Mouse (Mus musculus) intestine, embryonic 14.5 days (tissue): ENCODE results near the gene Ell. TPM values are rescaled to one million over a fixed set of nuclear protein-coding genes. Genes with fewer than 3 reads are reported as not detected.
A peak's percentile ranks its signal among the peaks of the same experiment; 100 is the strongest.

ENCODE experiments used
- ATAC-seq: fragments of 200-750 bp; cut with Nextera tagmentation; replicated peaks from 2 replicates; pipeline ENCODE4 v1.8.0; 2017; ENCODE audit warnings: low read depth, moderate number of reproducible peaks, moderate TSS enrichment, moderate library complexity; ENCODE audit not compliant: low FRiP score, low TSS enrichment
- DNase-seq: peaks from one replicate; pipeline ENCODE4 v3.0.0-alpha.2; 2018; ENCODE audit warnings: low spot score
- H3K27ac ChIP-seq: fragments of 300-500 bp; sonication (generic); 2 replicates; pipeline ENCODE4 v1.5.1; 2014; ENCODE audit warnings: low read depth, mild to moderate bottlenecking, control low read depth
- H3K27me3 ChIP-seq: fragments of 300-500 bp; sonication (generic); replicated peaks from 2 replicates; pipeline ENCODE4 v1.6.1; 2014; ENCODE audit warnings: low read length, control low read depth; ENCODE audit not compliant: control insufficient read depth, insufficient read depth
- H3K36me3 ChIP-seq: fragments of 300-500 bp; sonication (generic); 2 replicates; pipeline ENCODE4 v1.6.1; 2014; ENCODE audit warnings: low read length, control low read depth; ENCODE audit not compliant: control insufficient read depth, insufficient read depth
- H3K4me1 ChIP-seq: fragments of 300-500 bp; sonication (generic); replicated peaks from 2 replicates; pipeline ENCODE4 v1.6.1; 2014; ENCODE audit warnings: low read length, control low read depth, mixed read lengths; ENCODE audit not compliant: control insufficient read depth, insufficient read depth
- H3K4me2 ChIP-seq: fragments of 300-500 bp; sonication (generic); 2 replicates; pipeline ENCODE4 v1.6.1; 2014; ENCODE audit warnings: low read length
- H3K4me3 ChIP-seq: fragments of 300-500 bp; sonication (generic); 2 replicates; pipeline ENCODE4 v1.5.1; 2014; ENCODE audit warnings: low read depth, low read length, control low read depth, mixed read lengths
- H3K9ac ChIP-seq: fragments of 300-500 bp; sonication (generic); 2 replicates; pipeline ENCODE4 v1.6.1; 2014; ENCODE audit warnings: mild to moderate bottlenecking, low read length
- H3K9me3 ChIP-seq: fragments of 300-500 bp; sonication (generic); 2 replicates; pipeline ENCODE4 v1.6.1; 2016; ENCODE audit warnings: low read length, control low read depth; ENCODE audit not compliant: control insufficient read depth
- WGBS: fragments of 180-500 bp; shearing (Covaris S2); extraction: QIAGEN DNeasy Blood & Tissue Kit; methylation state at CpG from one replicate; pipeline ENCODE4 v1.1.7; 2014; 5-methylcytosine and 5-hydroxymethylcytosine counted together
- polyA plus RNA-seq: library from polyadenylated mRNA; unstranded; fragments of >200 nt; fragmentation: Nextera tagmentation; extraction: Ambion mirVana; gene quantifications from 2 replicates; pipeline ENCODE4 v1.2.1, GENCODE M21; 2014

Gene Ell
- polyA plus RNA-seq, 1 experiment from 2014 or later = 16.6 TPM

DNA sequence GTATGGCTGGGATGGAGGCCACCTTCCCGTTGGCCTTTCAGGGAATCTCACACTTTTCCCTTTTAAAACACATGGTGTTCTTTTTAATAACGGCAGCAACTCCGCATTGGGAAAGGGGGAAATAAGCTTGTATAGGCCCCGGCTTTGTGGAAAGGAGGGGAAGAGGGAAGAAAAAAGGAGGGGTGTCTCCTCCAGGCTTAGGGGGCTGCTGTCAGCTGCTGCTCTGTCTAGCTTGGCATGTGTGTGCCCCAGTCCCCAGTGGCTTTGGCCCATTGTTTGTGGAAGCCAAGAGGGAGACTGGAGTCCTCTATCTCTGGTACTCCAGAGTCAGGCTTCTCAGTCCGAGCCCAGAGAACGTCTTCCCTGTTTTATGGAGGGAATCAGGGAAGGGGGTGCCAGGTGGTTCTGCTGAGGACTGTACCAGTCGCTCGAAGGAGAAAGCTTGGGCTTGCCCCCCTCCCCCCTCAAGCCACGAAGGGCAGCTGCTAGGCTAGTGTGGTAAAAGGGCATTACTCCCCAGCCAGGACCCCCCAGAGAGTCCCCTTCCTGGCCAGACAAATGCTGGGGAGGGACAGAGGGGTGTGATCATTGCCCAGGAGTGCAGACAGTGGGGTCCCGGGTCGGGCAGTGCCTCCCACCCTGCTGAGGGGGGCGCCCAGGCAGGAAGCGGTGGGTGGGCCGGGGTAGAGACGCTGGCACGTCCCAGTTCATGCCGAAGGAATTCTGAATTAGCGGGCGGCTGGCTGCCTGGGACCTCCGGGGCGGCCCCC, 44.1 kb upstream of the Ell start:
- WGBS = 2% methylated on average over 21 of the region's 21 CpGs
- peaks cover 99% of the 10 kb centered on the region for H3K27me3 ChIP-seq
- no peak overlapping the region for H3K9ac ChIP-seq
- ATAC-seq (no peak), DNase-seq (no peak)
- peaks cover 11% of the 10 kb centered on the region for H3K4me1 ChIP-seq
- H3K4me2 ChIP-seq = no peak overlapping the region
- no peak overlapping the region for H3K4me3 ChIP-seq
- no peaks in the 10 kb centered on the region for H3K36me3 ChIP-seq
- H3K27ac ChIP-seq = no peak overlapping the region
- H3K9me3 ChIP-seq = no peaks in the 10 kb centered on the region

DNA sequence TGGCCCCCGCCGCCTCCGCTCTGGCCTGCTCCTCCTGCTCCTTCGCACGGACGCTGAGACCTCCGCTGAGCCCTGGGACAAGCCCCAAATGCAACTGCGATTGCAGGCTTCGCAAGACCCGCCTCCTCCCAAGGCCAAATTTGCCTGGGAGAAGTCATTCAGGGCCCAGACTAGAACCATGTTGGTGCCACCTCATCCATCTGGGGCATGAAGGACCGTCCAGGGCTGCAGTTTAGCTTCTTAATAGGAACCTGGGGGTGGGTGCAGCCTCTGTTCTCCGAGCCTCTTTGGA, 43.5 kb upstream of the Ell start:
- no peak overlapping the region for H3K4me2 ChIP-seq
- no peak overlapping the region for H3K27ac ChIP-seq
- no peaks in the 10 kb centered on the region for H3K36me3 ChIP-seq
- H3K9me3 ChIP-seq = no peaks in the 10 kb centered on the region
- 5% methylated on average over 12 of the region's 12 CpGs for WGBS
- peaks cover 99% of the 10 kb centered on the region for H3K27me3 ChIP-seq
- DNase-seq (no peak), ATAC-seq (no peak)
- no peak overlapping the region for H3K9ac ChIP-seq
- H3K4me3 ChIP-seq = no peak overlapping the region
- H3K4me1 ChIP-seq = peaks cover 10% of the 10 kb centered on the region

DNA sequence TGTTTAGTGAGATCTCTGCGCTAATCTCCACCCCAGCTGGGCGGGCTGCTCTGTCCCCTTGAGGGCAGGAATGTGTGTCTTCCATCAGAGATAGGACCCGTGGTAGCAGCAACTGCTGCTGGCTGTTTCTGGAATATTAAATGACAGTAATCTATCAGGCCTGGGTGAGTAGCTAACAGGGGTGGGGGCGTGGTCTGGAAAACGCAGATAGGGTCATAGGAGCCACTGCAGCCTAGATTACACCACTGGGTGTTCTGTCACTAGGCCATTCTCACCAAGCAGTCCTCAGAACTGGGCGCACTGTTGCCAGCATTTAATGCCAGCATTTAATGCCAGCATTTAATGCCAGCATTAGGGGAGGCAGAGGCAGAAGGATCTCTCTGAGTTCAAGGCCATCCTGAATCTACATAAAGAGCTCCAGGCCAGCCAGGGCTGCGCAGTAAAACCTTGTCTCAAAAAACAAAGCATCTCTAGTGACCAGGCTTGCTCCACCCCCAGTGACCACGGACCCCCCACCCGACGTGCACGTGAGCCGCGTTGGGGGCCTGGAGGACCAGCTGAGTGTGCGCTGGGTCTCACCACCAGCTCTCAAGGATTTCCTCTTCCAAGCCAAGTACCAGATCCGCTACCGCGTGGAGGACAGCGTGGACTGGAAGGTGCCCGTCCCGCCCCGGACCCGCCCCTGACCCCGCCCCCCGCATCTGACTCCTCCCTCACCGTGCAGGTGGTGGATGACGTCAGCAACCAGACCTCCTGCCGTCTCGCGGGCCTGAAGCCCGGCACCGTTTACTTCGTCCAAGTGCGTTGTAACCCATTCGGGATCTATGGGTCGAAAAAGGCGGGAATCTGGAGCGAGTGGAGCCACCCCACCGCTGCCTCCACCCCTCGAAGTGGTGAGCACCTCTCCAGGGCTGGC, 38.6 kb upstream of the Ell start:
- peaks cover 14% of the 10 kb centered on the region for H3K4me1 ChIP-seq
- H3K9ac ChIP-seq = no peak overlapping the region
- H3K27me3 ChIP-seq = peaks cover 82% of the 10 kb centered on the region
- peak overlapping the region; percentile 22 for H3K4me2 ChIP-seq
- H3K4me3 ChIP-seq = peak overlapping the region; percentile 6; the same call in 1 of the 2 replicates
- peak; percentile 2; the same call in 1 of the 2 replicates for ATAC-seq
- 0 out of 2 replicates have a peak, but pooled peaks cover 4% of the 10 kb centered on the region for H3K36me3 ChIP-seq
- H3K27ac ChIP-seq = no peak overlapping the region
- H3K9me3 ChIP-seq = no peaks in the 10 kb centered on the region
- DNase-seq = no peak
- 8% methylated on average over 39 of the region's 39 CpGs for WGBS

DNA sequence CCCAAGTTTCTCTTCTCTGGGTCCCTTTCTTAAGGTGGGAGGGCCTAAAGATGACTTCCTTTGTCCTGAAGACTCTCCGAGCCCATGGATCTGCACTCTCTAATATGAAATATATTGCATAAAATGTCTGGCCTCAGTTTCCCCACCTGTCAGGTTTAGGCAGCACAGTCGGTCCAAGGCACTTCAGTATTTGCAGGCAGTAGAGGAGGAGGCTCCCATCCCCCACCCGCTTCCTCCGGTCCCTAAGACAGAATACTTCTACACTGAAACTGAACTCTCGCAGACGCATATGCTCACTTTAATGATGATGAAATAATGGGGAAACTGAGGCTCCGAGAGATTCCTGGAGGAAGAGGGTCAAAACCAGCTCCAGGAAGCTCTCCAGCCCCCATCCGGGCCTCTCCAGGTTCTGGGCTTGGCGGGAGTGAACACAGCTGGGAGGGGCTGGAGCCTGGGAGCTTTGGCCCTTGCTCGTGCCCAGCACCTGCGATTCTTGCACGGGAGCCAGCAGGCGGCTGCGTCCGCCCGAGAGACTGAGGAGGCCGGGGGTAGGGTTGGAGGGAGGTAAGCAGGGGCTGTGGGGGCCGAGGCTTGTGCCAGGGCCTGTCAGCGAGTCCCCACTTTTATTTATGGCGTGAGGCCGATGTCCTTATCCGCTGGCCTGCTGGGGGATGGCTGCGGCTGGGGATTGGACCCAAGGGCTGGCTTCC, 37.3 kb upstream of the Ell start:
- Histone ChIP-seq H3K4me3 (no peak overlapping the region), H3K4me2 (peak overlapping the region; percentile 27), H3K27me3 (peaks cover 68% of the 10 kb centered on the region), H3K9ac (no peak overlapping the region), H3K4me1 (peaks cover 19% of the 10 kb centered on the region), H3K36me3 (peaks cover 6% of the 10 kb centered on the region; the same call in 1 of the 2 replicates), H3K27ac (no peak overlapping the region), H3K9me3 (no peaks in the 10 kb centered on the region)
- WGBS = 16% methylated on average over 23 of the region's 23 CpGs
- ATAC-seq = no peak
- no peak for DNase-seq

DNA sequence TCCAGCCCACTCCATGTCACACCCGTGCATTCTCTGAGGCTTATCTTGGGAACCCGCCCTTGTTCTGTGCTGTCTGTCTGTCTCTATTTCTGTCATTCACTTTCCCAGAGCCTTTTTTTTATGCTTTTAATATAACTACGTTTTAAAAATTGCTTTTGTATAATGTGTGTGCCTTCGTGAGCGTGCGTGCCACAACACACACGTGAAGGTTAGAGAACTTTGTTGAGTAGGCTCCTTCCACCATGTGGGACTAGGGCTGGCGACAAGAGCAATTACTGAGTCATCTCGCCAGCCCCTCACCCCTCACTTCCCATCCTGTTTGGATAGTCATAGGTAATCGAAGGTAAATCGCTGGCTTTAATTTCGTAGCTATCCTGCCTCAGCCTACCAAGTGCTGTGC, 36.7 kb upstream of the Ell start:
- peaks cover 19% of the 10 kb centered on the region for H3K4me1 ChIP-seq
- peaks cover 63% of the 10 kb centered on the region for H3K27me3 ChIP-seq
- WGBS = 30% methylated on average over 12 of the region's 12 CpGs
- ATAC-seq = no peak
- no peak overlapping the region for H3K4me3 ChIP-seq
- DNase-seq = no peak
- no peak overlapping the region for H3K27ac ChIP-seq
- H3K9me3 ChIP-seq = no peaks in the 10 kb centered on the region
- H3K9ac ChIP-seq = no peak overlapping the region
- H3K4me2 ChIP-seq = peak overlapping the region; percentile 27; the same call in 1 of the 2 replicates
- H3K36me3 ChIP-seq = peaks cover 11% of the 10 kb centered on the region

DNA sequence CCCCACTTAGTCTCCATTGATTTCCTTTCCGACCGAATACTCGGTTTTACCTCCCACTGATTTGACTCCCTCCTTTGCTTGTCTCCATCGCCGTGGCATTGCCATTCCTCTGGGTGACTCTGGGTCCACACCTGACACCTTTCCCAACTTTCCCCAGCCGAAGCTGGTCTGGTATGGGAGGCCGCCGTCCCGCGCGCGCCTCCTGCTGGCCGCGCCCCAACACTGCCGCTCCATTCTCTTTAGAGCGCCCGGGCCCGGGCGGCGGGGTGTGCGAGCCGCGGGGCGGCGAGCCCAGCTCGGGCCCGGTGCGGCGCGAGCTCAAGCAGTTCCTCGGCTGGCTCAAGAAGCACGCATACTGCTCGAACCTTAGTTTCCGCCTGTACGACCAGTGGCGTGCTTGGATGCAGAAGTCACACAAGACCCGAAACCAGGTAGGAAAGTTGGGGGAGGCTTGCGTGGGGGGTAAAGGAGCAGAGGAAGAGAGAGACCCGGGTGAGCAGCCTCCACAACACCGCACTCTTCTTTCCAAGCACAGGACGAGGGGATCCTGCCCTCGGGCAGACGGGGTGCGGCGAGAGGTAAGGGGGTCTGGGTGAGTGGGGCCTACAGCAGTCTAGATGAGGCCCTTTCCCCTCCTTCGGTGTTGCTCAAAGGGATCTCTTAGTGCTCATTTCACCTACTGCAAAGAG, 36.1 kb upstream of the Ell start:
- Histone ChIP-seq H3K4me3 (no peak overlapping the region), H3K27me3 (peaks cover 56% of the 10 kb centered on the region), H3K4me1 (peaks cover 19% of the 10 kb centered on the region), H3K9ac (no peak overlapping the region), H3K27ac (no peak overlapping the region), H3K9me3 (no peaks in the 10 kb centered on the region), H3K36me3 (peaks cover 18% of the 10 kb centered on the region), H3K4me2 (no peak overlapping the region; the same call in 1 of the 2 replicates)
- peak; percentile 89 for DNase-seq
- WGBS = 14% methylated on average over 46 of the region's 46 CpGs
- no peak; the same call in 1 of the 2 replicates for ATAC-seq

DNA sequence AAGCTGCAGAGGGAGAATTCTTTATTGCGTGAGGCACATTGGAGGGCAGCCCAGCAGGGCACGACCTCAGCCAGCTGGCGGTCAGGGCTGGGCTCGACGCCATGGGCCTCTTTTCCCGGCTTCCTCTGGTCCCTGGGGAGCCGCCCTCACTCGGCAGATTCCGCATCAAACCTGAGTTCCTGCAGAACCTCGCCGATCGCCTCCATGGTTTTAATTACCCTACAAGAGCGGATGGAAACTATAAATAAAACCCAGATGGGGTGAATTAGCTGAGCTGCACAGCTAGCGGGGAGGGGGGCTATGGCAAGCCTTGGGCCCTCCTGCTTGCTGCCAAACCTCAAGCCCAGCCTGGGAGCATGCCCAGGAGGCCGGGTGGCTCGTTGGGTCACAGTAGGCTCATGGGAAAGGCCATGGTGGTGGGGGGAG, 35.0 kb upstream of the Ell start:
- Histone ChIP-seq H3K36me3 (peaks cover 26% of the 10 kb centered on the region), H3K4me2 (no peak overlapping the region), H3K4me1 (peaks cover 27% of the 10 kb centered on the region), H3K27me3 (peaks cover 45% of the 10 kb centered on the region), H3K27ac (no peak overlapping the region), H3K4me3 (no peak overlapping the region), H3K9me3 (no peaks in the 10 kb centered on the region), H3K9ac (no peak overlapping the region)
- ATAC-seq = no peak
- 58% methylated on average over 16 of the region's 16 CpGs for WGBS
- no peak for DNase-seq

DNA sequence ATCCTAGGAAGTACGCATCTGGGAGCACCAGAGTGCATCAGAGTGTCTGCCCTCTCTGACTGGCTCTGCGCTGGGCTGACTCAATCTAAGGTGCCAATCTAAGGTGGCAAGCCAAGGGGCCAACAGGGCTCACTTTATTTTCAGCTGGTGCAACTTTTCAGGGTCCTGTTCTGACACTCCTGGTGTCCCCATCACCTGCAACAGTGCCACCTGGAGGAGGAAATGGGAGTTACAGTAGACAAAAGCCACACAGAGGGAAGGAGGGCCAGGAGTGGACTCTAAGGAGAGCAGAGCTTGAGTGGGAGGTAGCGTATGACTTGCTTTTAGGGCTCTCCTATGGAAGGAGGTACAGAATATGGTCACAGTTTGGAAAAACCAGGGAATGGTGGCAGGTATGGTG, 34.4 kb upstream of the Ell start:
- Histone ChIP-seq H3K4me3 (no peak overlapping the region), H3K27me3 (peaks cover 40% of the 10 kb centered on the region), H3K9me3 (no peaks in the 10 kb centered on the region), H3K36me3 (peaks cover 26% of the 10 kb centered on the region), H3K27ac (no peak overlapping the region), H3K4me2 (no peak overlapping the region), H3K9ac (no peak overlapping the region), H3K4me1 (peaks cover 27% of the 10 kb centered on the region)
- DNase-seq (peak; percentile 92), ATAC-seq (no peak)
- whole genome bisulfite sequencing = 85% methylated on average over 3 of the region's 3 CpGs
